Mouse (Mus musculus) midbrain, postnatal 0 days (tissue): Measurements from ENCODE around the gene Actl7a. TPM values are rescaled to one million over a fixed set of nuclear protein-coding genes. Genes with fewer than 3 reads are reported as not detected.

Experiments used
- ATAC-seq: fragments of 200-750 bp; cut with Nextera tagmentation; 2 replicates; pipeline ENCODE4 v1.8.0; 2017; ENCODE audit warnings: moderate number of reproducible peaks, mild to moderate bottlenecking, moderate TSS enrichment, moderate library complexity; ENCODE audit not compliant: low FRiP score
- DNase-seq: peaks from one replicate; pipeline ENCODE4 v3.0.0-alpha.2; 2015; ENCODE audit warnings: low spot score
- H3K27ac ChIP-seq: fragments of 300-500 bp; sonication (generic); 2 replicates; pipeline ENCODE4 v1.5.1; 2014; ENCODE audit warnings: low read depth, mild to moderate bottlenecking, low read length, mixed read lengths
- H3K27me3 ChIP-seq: fragments of 300-500 bp; sonication (generic); 2 replicates; pipeline ENCODE4 v1.6.1; 2014; ENCODE audit warnings: low read length, control low read depth, mixed read lengths; ENCODE audit not compliant: insufficient read depth
- H3K36me3 ChIP-seq: fragments of 300-500 bp; sonication (generic); 2 replicates; pipeline ENCODE4 v1.6.1; 2014; ENCODE audit warnings: low read length, control low read depth, mixed read lengths; ENCODE audit not compliant: insufficient read depth
- H3K4me1 ChIP-seq: fragments of 300-500 bp; sonication (generic); 2 replicates; pipeline ENCODE4 v1.6.1; 2014; ENCODE audit warnings: mild to moderate bottlenecking, control low read depth, antibody characterized with exemption, low read length, mixed read lengths; ENCODE audit not compliant: insufficient read depth
- H3K4me2 ChIP-seq: fragments of 300-500 bp; sonication (generic); 2 replicates; pipeline ENCODE4 v1.6.1; 2014; ENCODE audit warnings: low read depth, mild to moderate bottlenecking, low read length, mixed read lengths; ENCODE audit not compliant: poor library complexity, severe bottlenecking
- H3K4me3 ChIP-seq: fragments of 300-500 bp; sonication (generic); 2 replicates; pipeline ENCODE4 v1.5.1; 2014; ENCODE audit warnings: low read depth, mild to moderate bottlenecking, low read length, moderate library complexity
- H3K9ac ChIP-seq: fragments of 300-500 bp; sonication (generic); replicated peaks from 2 replicates; pipeline ENCODE4 v1.6.1; 2014; ENCODE audit warnings: mild to moderate bottlenecking, low read length, moderate library complexity, mixed read lengths; ENCODE audit not compliant: poor library complexity, severe bottlenecking
- H3K9me3 ChIP-seq: fragments of 300-500 bp; sonication (generic); 2 replicates; pipeline ENCODE4 v1.6.1; 2016; ENCODE audit warnings: low read length, control low read depth
- CTCF ChIP-seq: IDR thresholded peaks from 2 replicates; pipeline ENCODE4 v1.5.1; 2016; ENCODE audit warnings: antibody characterized with exemption, mild to moderate bottlenecking
- WGBS: fragments of 180-500 bp; shearing (Covaris S2); extraction: QIAGEN DNeasy Blood & Tissue Kit; methylation state at CpG from one replicate; pipeline ENCODE4 v1.1.7; 2014; 5-methylcytosine and 5-hydroxymethylcytosine counted together
- polyA plus RNA-seq: library from polyadenylated mRNA; unstranded; fragments of >200 nt; fragmentation: Nextera tagmentation; extraction: Ambion mirVana; gene quantifications from 2 replicates; pipeline ENCODE4 v1.2.1, GENCODE M21; 2015
- total RNA-seq: library from RNA; depleted of rRNA; stranded (reverse); fragments of >200 nt; gene quantifications from 2 replicates; pipeline ENCODE4 v1.2.3, GENCODE M21; 2014

Actl7a gene
- total and polyA plus RNA-seq, 2 experiments from 2014 or later: not detected

- no peak for TF ChIP-seq CTCF
- ATAC-seq: no peak
- Histone ChIP-seq H3K4me2 (no peak overlapping the region), H3K4me1 (no peaks in the 10 kb centered on the region), H3K9me3 (no peaks in the 10 kb centered on the region), H3K27me3 (no peaks in the 10 kb centered on the region), H3K4me3 (no peak overlapping the region), H3K27ac (no peak overlapping the region), H3K36me3 (peaks cover 25% of the 10 kb centered on the region), H3K9ac (no peak overlapping the region)
- DNase-seq: no peak
- 99% methylated on average over 2 of the region's 2 CpGs for WGBS
Observed at GRCm38 (mm10) chr4:56746345-56746744, 3.1 kb downstream of the Actl7a start.

- no peak for TF ChIP-seq CTCF
- WGBS: 97% methylated on average over 9 of the region's 9 CpGs
- peaks cover 33% of the 10 kb centered on the region for H3K36me3 ChIP-seq
Observed at GRCm38 (mm10) chr4:56747456-56747855, 4.2 kb downstream of the Actl7a start.

GRCm38 (mm10) chr4:56756021-56756420 lies 12.8 kb downstream of the Actl7a start:
- no peak for TF ChIP-seq CTCF
- WGBS: 90% methylated on average over 5 of the region's 5 CpGs
- Histone ChIP-seq H3K27ac (no peak overlapping the region), H3K9ac (no peak overlapping the region), H3K36me3 (peaks cover 75% of the 10 kb centered on the region), H3K4me1 (no peaks in the 10 kb centered on the region), H3K4me2 (no peak overlapping the region), H3K4me3 (no peak overlapping the region), H3K27me3 (no peaks in the 10 kb centered on the region), H3K9me3 (no peaks in the 10 kb centered on the region)
- no peak for ATAC-seq
- DNase-seq: no peak

More at GRCm38 (mm10) chr4:56747456-56747855, 4.2 kb downstream of the Actl7a start:
- ATAC-seq (no peak), DNase-seq (no peak)
- H3K4me2 ChIP-seq: no peak overlapping the region
- no peak overlapping the region for H3K27ac ChIP-seq
- no peaks in the 10 kb centered on the region for H3K4me1 ChIP-seq
- H3K4me3 ChIP-seq: no peak overlapping the region
- no peaks in the 10 kb centered on the region for H3K27me3 ChIP-seq
- no peak overlapping the region for H3K9ac ChIP-seq
- no peaks in the 10 kb centered on the region for H3K9me3 ChIP-seq

- Histone ChIP-seq H3K9me3 (no peaks in the 10 kb centered on the region), H3K4me3 (no peak overlapping the region), H3K27me3 (no peaks in the 10 kb centered on the region), H3K9ac (no peak overlapping the region), H3K4me2 (no peak overlapping the region), H3K4me1 (no peaks in the 10 kb centered on the region), H3K36me3 (peaks cover 74% of the 10 kb centered on the region), H3K27ac (no peak overlapping the region)
- ATAC-seq: no peak
- no peak for DNase-seq
- WGBS: 94% methylated on average over 10 of the region's 10 CpGs
- no peak for TF ChIP-seq CTCF
Observed at GRCm38 (mm10) chr4:56756966-56757600, 13.9 kb downstream of the Actl7a start.

- Histone ChIP-seq H3K4me1 (no peaks in the 10 kb centered on the region), H3K36me3 (peaks cover 79% of the 10 kb centered on the region), H3K4me3 (no peak overlapping the region), H3K4me2 (no peak overlapping the region), H3K9ac (no peak overlapping the region), H3K9me3 (no peaks in the 10 kb centered on the region), H3K27me3 (no peaks in the 10 kb centered on the region), H3K27ac (no peak overlapping the region)
- whole genome bisulfite sequencing: 96% methylated on average over 1 of the region's 1 CpGs
- no peak for ATAC-seq
- DNase-seq: no peak
- TF ChIP-seq CTCF: no peak
Observed at GRCm38 (mm10) chr4:56757693-56758092, 14.5 kb downstream of the Actl7a start.

GRCm38 (mm10) chr4:56767861-56768284 lies 24.7 kb downstream of the Actl7a start:
- Histone ChIP-seq H3K27me3 (no peaks in the 10 kb centered on the region), H3K9me3 (no peaks in the 10 kb centered on the region), H3K4me3 (no peak overlapping the region), H3K27ac (no peak overlapping the region), H3K36me3 (peaks cover 76% of the 10 kb centered on the region), H3K9ac (no peak overlapping the region), H3K4me2 (no peak overlapping the region), H3K4me1 (no peaks in the 10 kb centered on the region)
- no peak for TF ChIP-seq CTCF
- DNase-seq (no peak), ATAC-seq (no peak)
- WGBS: 87% methylated on average over 4 of the region's 5 CpGs
